Mouse (Mus musculus) embryonic stem cell, embryonic (primary cell): ENCODE results near the gene Ociad1.

Source experiments
- CTCF ChIA-PET, 4 experiments: fragments of 300-600 bp in 2 of 4; fragments of 350-600 bp in 2 of 4; sonication (Branson Sonifier 250); formaldehyde crosslinking; loops; one replicate each; lab custom pipeline; 2022; ENCODE audit warnings: inconsistent platforms in 2 of 4; lab: Charles Lee
- POLR2A ChIA-PET, 4 experiments: fragments of 300-600 bp in 2 of 4; fragments of 350-600 bp in 2 of 4; sonication (Branson Sonifier 250); formaldehyde crosslinking; loops; one replicate each; lab custom pipeline; 2022; ENCODE audit warnings: antibody characterized with exemption in 4 of 4, inconsistent platforms in 1 of 4; lab: Charles Lee

Gene Ociad1

DNA sequence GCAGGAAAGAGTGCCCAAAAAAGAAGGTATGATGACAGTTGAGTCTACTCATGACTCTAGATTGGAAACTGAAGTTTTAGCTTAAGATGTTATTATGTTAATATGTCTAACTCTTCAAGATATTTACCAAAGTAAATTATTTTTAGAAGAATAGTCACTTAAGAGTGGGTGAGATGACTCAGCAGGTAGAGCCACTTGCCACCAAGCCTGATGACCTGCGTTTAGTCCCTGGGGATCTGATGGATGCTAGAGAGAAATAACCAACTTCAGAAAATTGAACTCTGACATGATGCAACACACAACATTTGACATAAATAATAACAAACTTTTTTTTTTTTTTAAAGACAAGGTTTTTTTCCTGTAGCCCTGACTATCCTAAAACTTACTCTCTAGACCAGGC, 17.8 kb downstream of the Ociad1 start:
- ChIA-PET POLR2A (interaction anchor here in 1 of 4 experiments (0.5 to 2.4 kb wide), 2 partner anchors 50 to 239 kb away, joined by 3 to 6 read pairs; no protein-coding TSS in a partner anchor), CTCF (no interaction called here)

DNA sequence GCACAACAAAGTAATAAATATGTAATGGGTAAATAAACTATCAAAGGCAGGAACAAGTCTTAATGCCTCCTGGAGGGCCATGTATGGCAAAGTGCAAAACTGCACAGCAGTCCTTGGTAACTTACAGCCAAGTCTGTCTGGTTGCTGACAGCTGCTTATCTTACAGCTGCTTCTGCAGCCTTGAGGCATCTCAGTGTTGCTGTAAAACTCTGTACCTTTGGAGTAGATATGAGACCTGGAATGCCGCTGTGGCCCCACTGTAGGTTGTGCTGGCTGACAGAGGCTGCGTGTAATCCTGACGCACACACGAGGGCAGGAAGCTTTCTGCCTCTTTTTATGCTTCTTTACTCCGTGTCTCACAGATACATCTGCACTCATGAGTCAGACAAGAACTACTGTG, 18.9 kb downstream of the Ociad1 start:
- ChIA-PET CTCF (interaction anchor here in 3 of 4 experiments (1.1 to 2.3 kb wide), 5 partner anchors 68 to 240 kb away, joined by 3 to 7 read pairs (median 6); no protein-coding TSS in a partner anchor), POLR2A (interaction anchor here in 3 of 4 experiments (0.5 to 1.8 kb wide), 11 partner anchors 12 to 120 kb away, joined by 3 to 9 read pairs (median 3); partner anchors contain the start of gene Ociad1 (in 1 of the 3))

DNA sequence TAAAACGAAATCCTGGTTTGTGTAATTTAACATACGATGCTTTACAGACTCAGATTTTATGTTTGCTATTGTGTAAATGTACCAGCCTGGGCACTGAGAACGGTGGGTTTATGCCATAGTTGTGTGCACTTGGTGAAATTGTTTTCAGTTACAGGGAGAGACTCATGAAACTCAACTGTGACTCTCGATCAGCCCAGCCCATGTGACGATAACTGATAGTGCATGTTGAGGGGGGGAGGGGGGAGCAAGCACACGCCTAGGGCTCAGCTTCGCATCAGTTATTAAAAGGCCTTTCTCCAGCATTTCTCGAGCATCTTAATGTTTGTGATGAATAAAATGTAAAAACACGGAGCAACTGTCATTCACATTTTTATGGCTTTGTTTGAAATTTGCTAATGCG, 21.0 kb downstream of the Ociad1 start:
- POLR2A ChIA-PET: interaction anchor here in 3 of 4 experiments (0.5 to 3.1 kb wide), 11 partner anchors 11 to 177 kb away, joined by 3 to 11 read pairs (median 3); partner anchors contain the start of gene Ociad1 (in 2 of the 3)
- CTCF ChIA-PET: interaction anchor here in 1 of 4 experiments (0.9 to 1.4 kb wide), 2 partner anchors 66 to 69 kb away, joined by 5 read pairs; no protein-coding TSS in a partner anchor

DNA sequence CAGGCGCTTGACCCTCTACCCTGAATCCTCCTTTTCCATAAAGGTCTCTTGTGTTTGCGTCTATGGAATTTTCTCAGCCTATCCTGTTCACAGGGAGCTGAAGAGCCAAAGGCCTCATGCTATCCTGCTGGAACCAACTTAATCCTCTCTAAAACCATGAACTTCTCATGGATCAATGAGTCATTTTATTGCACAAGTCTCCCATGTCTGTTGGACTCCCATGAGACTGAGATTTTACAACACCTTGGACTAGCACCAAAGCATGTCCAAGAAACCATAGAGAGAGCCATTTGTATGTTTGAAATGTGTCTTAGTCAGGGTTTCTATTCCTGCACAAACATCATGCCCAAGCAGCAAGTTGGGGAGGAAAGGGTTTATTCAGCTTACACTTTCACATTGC, 22.1 kb downstream of the Ociad1 start:
- ChIA-PET POLR2A (interaction anchor here in 2 of 4 experiments (1.0 to 3.1 kb wide), 12 partner anchors 10 to 176 kb away, joined by 3 to 11 read pairs (median 5); partner anchors contain the start of gene Ociad1 (in 2 of the 2)), CTCF (interaction anchor here in 1 of 4 experiments (0.9 to 1.4 kb wide), 2 partner anchors 65 to 68 kb away, joined by 5 read pairs; no protein-coding TSS in a partner anchor)

DNA sequence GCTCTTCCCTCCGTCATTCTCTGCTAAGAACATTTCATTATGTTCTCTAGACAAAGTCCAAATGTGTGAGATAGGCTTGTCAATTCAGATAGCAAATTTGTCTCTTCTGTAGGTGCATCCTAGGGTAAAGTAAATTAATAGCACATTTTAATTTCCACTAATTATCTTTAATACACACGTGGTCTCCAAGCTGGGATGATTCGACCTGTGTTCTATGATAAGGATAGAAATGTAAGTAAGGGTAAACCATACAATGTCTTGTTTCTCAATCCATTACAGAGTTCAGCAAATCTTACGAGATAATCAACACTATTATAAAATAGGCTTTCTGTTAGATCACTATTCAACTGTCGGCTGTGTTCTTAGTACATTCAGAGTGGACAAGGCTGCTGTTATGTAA, 26.7 kb downstream of the Ociad1 start:
- ChIA-PET POLR2A (interaction anchor here in 1 of 4 experiments (1.0 kb wide), 1 partner anchor 63 kb away, joined by 3 read pairs; no protein-coding TSS in a partner anchor), CTCF (interaction anchor here in 2 of 4 experiments (1.1 to 3.0 kb wide), 3 partner anchors 61 to 64 kb away, joined by 4 to 20 read pairs (median 8); no protein-coding TSS in a partner anchor)

DNA sequence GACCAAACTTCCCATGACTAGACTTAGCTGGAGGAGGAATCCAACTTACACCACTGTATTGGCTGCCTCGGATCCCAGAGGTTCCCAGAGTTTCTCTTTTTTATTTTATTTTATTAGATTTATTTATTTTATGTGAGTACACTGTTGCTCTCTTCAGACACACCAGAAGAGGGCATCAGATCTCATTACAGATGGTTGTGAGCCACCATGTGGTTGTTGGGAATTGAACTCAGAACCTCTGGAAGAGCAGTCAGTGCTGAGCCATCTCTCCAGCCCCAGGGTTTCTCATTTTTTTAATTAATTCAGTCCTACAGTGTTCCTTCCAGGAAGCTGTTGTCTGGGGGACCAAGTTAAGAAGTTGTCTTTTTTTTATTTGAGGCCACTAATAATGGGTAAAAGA, 30.1 kb downstream of the Ociad1 start:
- ChIA-PET POLR2A (interaction anchor here in 1 of 4 experiments (1.4 to 1.7 kb wide), 2 partner anchors 21 to 52 kb away, joined by 3 to 4 read pairs; no protein-coding TSS in a partner anchor), CTCF (interaction anchor here in 2 of 4 experiments (1.2 to 2.3 kb wide), 3 partner anchors 58 to 60 kb away, joined by 4 to 8 read pairs (median 5); no protein-coding TSS in a partner anchor)

DNA sequence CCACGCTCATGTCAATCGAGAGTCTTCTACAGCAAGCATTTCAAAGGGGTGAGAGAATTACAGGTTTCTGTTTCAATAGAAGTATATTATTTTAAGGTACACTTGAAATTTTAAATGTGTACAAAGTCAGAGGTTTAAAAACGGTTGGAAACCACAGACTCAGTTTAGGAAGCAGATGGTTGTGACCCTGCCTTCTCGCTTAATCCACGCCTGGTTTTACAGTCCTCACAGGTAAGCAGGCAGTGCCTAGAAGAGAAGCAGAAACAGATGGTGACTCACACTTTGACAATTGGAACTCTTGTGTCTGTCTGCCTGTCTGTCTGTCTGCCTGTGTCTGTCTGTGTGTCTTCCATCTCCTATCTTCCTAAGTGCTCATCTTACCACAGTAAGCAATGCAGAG, 31.0 kb downstream of the Ociad1 start:
- POLR2A ChIA-PET: interaction anchor here in 2 of 4 experiments (0.7 to 2.5 kb wide), 8 partner anchors 9 to 67 kb away, joined by 3 to 7 read pairs (median 3); partner anchors contain the start of gene Fryl (in 1 of the 2)
- CTCF ChIA-PET: interaction anchor here in 3 of 4 experiments (1.0 to 2.3 kb wide), 5 partner anchors 56 to 267 kb away, joined by 3 to 10 read pairs (median 5); no protein-coding TSS in a partner anchor

DNA sequence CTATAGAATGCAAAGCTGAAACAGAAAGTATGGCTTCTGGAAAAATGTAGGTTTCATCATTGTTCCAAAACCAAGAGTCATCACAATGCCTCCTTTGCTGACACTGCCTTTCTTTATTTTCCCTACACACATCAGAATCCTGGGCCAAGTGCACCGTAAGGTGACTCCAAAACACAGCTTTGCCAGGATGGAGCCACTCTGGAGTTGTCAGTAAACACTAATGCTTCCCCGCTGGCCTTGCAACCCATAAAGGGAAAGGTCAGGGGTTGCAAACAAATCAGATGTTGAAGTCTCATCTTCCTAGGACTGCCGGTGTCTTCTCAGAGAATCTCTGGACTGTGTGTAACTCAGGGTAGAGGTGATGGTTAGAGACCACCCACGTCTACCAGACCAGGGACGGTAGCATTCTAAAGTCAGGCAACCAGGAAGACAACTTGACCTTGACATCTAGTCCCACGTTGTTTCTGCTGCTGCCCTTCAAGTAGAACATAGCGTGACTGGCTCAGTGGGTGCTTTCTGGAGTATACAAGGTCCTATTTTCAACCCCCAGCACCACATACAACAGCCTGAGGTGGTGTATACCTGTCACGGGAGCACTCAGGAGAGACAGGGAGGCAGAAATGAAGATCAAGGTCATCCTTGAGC, 32.1 kb downstream of the Ociad1 start:
- ChIA-PET POLR2A (interaction anchor here in 3 of 4 experiments (0.6 to 2.5 kb wide), 9 partner anchors 9 to 647 kb away, joined by 3 to 7 read pairs (median 3); partner anchors contain the start of gene Fryl (in 1 of the 3)), CTCF (interaction anchor here in 2 of 4 experiments (0.6 to 2.3 kb wide), 3 partner anchors 55 to 417 kb away, joined by 3 to 10 read pairs (median 8); no protein-coding TSS in a partner anchor)

DNA sequence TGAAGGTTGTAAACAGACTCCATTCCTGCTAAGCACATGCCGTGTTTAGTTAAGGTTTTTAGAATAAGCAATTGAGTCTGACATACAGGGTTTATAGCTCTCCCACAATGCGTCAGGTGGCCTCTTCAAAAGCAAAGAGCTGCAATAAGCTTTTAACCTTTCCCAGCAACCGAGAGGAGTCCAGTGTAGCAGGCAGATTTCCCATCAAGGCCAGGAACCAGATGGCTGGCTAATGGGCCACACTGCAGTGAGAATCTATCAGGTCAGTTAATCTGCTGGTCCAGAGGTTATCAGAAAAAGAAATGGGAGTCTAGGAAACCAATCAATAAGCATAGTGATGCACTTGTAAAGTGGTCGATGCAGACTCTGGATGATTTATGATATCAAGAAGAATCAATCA, 38.4 kb downstream of the Ociad1 start:
- CTCF ChIA-PET: no interaction called here
- POLR2A ChIA-PET: interaction anchor here in 1 of 4 experiments (0.6 to 0.9 kb wide), 2 partner anchors 19 to 47 kb away, joined by 3 to 4 read pairs; no protein-coding TSS in a partner anchor

DNA sequence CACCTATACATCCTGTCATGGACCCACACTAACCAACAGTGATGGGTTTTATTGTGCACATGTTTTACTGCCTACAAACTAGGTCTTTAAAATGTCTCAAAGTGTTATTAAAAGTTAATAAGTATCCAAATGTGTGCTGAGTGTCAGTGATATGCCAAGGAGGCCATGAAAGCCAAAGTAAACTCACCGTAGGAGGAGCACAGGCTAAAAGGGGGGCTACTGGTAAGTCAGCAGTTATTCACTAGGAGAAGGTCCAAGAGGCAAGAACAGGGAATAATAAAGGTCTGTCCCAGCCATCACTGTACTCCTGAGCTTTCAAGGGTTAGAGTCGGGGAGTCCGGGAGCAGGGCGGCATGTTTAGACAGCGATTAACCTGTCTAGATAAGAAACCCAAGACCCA, 43.9 kb downstream of the Ociad1 start:
- CTCF ChIA-PET: interaction anchor here in 1 of 4 experiments (0.6 kb wide), 1 partner anchor 1097 kb away, joined by 7 read pairs; no protein-coding TSS in a partner anchor
- POLR2A ChIA-PET: interaction anchor here in 1 of 4 experiments (0.6 to 1.9 kb wide), 3 partner anchors 32 to 277 kb away, joined by 3 to 5 read pairs (median 4); no protein-coding TSS in a partner anchor

DNA sequence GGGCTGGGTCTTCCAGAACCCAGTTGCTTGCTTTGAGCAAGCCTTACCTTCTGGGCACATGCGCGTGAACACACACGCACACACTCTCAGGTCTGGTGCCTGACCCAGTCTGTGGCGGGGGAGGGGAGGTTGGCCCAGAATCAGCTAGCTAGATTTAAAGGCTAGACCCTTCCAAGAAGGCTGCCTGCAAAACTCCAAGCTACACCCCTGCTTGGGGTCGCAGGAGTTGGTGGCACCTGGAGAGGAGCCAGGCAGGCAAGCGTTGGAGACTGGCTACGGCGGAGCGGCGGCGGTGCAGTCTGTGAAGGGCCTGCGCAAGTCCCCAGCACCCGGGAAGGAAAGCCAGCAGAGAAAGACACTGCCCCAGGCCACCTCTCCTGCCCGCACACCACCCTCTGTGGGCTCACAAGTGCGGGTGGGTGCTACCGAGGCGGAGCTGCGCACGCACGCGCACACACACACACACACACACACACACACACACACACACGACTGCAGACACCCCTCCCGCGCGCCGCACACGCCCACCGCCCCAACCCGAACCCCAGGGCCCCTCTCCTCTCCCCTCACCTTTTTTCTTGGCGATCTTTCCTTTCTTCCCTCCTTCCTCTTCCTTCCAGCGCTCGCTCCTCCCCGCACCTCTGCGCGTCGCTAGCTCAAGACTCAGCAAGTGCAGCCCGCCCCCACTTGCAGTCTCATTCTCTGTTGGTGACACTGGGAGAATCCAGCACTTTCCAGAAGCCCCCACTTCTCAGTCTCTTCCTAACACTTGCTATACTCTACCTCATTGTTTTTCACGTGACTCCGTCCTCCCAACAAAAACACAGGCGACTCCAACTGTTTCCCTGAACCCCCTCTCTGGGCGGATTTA, 45.6 kb downstream of the Ociad1 start:
- ChIA-PET POLR2A (interaction anchor here (0.5 to 1.9 kb wide), 23 partner anchors 9 to 282 kb away, joined by 3 to 8 read pairs (median 3); no protein-coding TSS in a partner anchor), CTCF (interaction anchor here (0.6 to 1.0 kb wide), 8 partner anchors 9 to 57 kb away, joined by 3 to 6 read pairs (median 4); no protein-coding TSS in a partner anchor)

DNA sequence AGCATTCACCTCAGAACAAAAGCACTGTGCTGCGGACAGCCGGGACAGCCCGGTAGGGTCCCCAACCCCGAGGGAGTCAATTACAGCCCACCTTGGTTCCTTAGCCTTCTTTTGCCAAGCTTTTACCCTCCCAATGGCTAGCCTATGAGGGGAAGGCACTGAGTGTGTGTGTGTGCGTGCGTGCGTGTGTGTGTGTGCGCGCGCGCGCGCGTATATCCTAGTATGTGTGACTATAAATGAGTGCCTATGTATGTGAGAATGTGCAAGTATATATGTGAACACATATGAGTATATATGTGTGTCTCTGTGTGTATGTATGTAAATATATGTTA, 46.2 kb downstream of the Ociad1 start:
- POLR2A ChIA-PET: interaction anchor here (0.6 to 1.9 kb wide), 17 partner anchors 9 to 282 kb away, joined by 3 to 8 read pairs (median 3); no protein-coding TSS in a partner anchor

DNA sequence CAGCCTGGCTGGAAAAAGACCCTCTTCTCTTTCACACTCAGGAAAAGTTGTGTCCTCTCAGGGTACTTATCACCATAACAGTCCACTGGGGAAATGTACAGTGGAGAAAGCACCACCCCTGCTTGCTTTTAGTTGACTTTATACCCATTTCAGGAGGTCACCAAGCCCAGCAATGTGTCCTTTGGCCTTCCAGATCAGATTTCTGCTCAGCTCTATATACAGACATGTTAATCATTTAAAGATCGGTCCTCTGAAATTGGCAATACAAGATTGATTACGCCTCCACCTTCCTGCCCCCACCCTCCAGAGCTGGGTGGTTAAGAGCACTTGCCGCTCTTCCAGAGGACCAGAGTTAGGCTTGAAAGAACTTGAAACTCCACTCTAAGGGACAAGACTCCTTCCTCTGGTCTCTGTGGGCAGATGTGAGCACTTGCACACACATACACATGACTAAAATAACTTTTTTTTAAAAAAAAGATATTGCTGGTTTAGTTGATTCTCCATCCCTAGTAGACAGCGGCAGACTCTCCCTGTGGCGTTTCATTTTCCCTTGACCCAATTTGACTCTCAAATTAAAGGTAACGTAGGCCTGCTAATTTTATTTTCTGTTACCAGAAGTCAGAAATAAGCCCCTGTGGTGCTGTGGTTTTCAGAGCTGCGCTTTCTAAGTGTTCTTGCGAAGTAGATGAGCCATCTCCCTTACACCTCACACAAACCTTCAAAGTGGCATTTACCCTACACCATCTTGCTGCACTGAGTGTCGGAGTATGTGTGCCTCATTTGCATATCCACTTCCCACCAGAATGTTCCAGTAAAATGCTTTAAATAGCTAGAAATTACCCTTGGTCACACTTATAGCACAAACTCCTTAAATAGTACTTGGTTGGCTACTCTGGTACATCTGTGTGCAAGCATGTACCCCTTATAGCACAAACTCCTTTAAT, 47.5 kb downstream of the Ociad1 start:
- POLR2A ChIA-PET: interaction anchor here in 1 of 4 experiments (1.1 to 1.2 kb wide), 4 partner anchors 8 to 31 kb away, joined by 3 to 4 read pairs (median 4); no protein-coding TSS in a partner anchor

More for the DNA sequence above, 46.2 kb downstream of the Ociad1 start:
- CTCF ChIA-PET: interaction anchor here (0.6 to 1.0 kb wide), 8 partner anchors 8 to 56 kb away, joined by 3 to 6 read pairs (median 4); no protein-coding TSS in a partner anchor

DNA sequence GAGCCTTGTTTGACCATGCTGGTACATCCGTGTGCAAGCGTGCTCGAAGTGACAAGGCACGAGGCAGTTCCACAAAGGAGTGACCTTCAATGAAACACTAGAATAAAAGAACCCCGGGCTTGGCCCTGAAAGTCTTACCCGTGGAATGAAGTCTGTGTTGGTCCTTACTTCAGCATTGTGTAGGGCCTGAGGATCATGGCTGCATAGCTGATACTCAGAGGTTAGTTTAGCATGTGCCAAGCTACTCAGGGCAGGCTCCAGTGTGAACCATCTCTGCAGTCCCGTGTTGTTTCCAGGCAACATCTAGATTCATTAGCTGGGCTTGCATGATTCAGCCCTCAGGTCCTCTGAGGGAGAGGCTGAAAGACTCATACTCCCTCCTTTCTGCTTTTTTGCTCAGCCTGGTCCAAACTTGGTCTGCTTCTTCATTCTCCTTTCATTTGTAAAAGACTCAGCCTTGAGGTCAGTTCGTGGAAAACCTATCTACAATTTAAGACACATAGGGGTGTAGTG, 48.2 kb downstream of the Ociad1 start, which contains the start of gene Ociad2:
TSS of gene Ociad2 (minus strand) at position 306 of the 513 bp plus-strand sequence.
- POLR2A ChIA-PET: interaction anchor here in 1 of 4 experiments (1.1 kb wide), 2 partner anchors 25 to 27 kb away, joined by 4 read pairs; no protein-coding TSS in a partner anchor

More for the DNA sequence above, 47.5 kb downstream of the Ociad1 start:
- CTCF ChIA-PET: interaction anchor here in 3 of 4 experiments (0.6 kb wide), 3 partner anchors 34 to 891 kb away, joined by 3 to 7 read pairs (median 3); no protein-coding TSS in a partner anchor

DNA sequence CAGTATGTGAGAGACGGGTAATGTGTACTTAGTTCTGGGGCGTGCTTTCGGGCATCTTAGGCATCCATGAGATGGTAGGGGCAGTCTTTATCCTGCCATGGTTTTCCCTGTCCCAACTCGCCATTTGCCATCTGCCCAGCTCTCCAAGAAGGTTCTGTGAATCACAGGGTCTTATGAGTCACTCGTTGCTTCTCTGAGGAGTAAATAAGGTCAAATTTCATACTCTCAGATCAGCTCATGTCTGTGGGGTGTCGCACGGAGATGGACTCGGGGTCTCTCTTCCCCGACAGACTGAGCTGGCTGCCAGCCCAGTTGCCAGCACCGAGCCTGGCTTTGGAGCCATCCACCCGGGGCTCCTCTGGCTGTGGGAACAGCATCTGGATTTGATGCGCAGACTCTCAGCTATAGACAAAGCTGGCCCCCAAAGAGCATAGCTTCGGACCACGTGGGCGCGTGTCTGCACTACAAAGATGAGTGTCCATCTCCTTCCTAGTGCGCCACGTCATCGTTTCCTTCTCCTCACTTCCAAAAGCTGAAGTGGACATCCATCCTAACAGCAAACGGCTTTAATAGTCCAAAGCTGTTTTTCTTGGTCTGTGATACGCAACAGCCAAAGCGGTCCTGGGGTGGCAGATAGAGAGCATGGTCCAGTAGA, 50.2 kb downstream of the Ociad1 start:
- CTCF ChIA-PET: interaction anchor here in 2 of 4 experiments (0.5 to 1.3 kb wide), 2 partner anchors 40 to 160 kb away, joined by 3 to 5 read pairs; no protein-coding TSS in a partner anchor

More for the DNA sequence above, 48.2 kb downstream of the Ociad1 start, which contains the start of gene Ociad2:
- CTCF ChIA-PET: interaction anchor here in 1 of 4 experiments (0.7 kb wide), 1 partner anchor 39 kb away, joined by 3 read pairs; no protein-coding TSS in a partner anchor

More for the DNA sequence above, 50.2 kb downstream of the Ociad1 start:
- POLR2A ChIA-PET: interaction anchor here in 3 of 4 experiments (0.9 to 1.7 kb wide), 9 partner anchors 13 to 86 kb away, joined by 3 to 11 read pairs (median 3); partner anchors contain the start of genes Fryl (in 1 of the 3) and Ociad1 (in 1 of the 3)
